Mouse (Mus musculus) megakaryocyte, embryonic 14.5 days (primary cell): ENCODE measurements around the gene Lyl1. TPM values are rescaled to one million over a fixed set of nuclear protein-coding genes. Genes with fewer than 3 reads are reported as not detected.
A peak's percentile ranks its signal among the peaks of the same experiment; 100 is the strongest.
"Not testable (repeated sequence)": the region's sequence is repeated elsewhere in the genome, so short reads cannot be mapped to it uniquely, and the experiment has no call there.

Source experiments
- H3K27me3 ChIP-seq: replicated peaks from 2 replicates; pipeline ENCODE3; 2012; ENCODE audit warnings: inconsistent platforms
- H3K36me3 ChIP-seq: replicated peaks from 2 replicates; pipeline ENCODE3; 2012; ENCODE audit warnings: low read length, inconsistent platforms, mixed read lengths
- H3K4me1 ChIP-seq: 2 replicates; pipeline ENCODE4 v1.6.1; 2012; ENCODE audit warnings: inconsistent platforms
- H3K4me3 ChIP-seq: replicated peaks from 2 replicates; pipeline ENCODE3; 2012; ENCODE audit warnings: moderate library complexity, mild to moderate bottlenecking, inconsistent platforms
- H3K9me3 ChIP-seq: 2 replicates; pipeline ENCODE4 v1.6.1; 2012; ENCODE audit warnings: inconsistent platforms
- FLI1 ChIP-seq: IDR thresholded peaks from 2 replicates; pipeline ENCODE4 v1.6.1; 2012; ENCODE audit warnings: low read length, inconsistent platforms, mixed read lengths
- GATA1 ChIP-seq: IDR thresholded peaks from 3 replicates; pipeline ENCODE4 v1.6.1; 2012; ENCODE audit warnings: mixed read lengths, low read length, inconsistent platforms, borderline replicate concordance
- polyA plus RNA-seq: library from polyadenylated mRNA; stranded (reverse); fragments of >175 nt; gene quantifications from 2 replicates; pipeline ENCODE4 v1.2.3, GENCODE M21; 2012; ENCODE audit warnings: low replicate concordance; ENCODE audit not compliant: insufficient read depth

Gene Lyl1
- polyA plus RNA-seq, 1 experiment = 347 TPM

DNA sequence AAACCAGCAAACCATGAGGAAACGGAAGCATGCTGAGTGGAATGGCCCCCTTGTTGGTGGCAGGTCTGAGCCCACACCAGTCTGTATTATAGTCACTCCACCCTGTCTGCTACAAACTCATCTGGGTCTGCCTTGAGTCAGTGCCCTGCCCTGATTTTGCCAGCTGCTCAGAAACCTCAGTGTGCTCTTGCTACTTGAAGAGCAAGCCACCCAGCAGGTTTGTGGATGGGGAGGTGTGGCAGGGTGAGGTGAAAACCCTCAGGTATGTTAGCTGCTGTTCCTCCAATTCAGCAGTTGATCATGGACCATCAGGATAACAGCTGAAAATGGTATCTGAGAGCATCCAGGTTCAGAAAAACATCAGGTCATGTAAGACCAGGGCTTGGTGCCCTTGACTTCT, 33.2 kb upstream of the Lyl1 start:
- Histone ChIP-seq H3K27me3 (no peaks in the 10 kb centered on the region), H3K36me3 (peaks cover 43% of the 10 kb centered on the region), H3K4me3 (no peak overlapping the region), H3K9me3 (no peaks in the 10 kb centered on the region), H3K4me1 (peaks cover 47% of the 10 kb centered on the region)
- TF ChIP-seq FLI1 = no peak

DNA sequence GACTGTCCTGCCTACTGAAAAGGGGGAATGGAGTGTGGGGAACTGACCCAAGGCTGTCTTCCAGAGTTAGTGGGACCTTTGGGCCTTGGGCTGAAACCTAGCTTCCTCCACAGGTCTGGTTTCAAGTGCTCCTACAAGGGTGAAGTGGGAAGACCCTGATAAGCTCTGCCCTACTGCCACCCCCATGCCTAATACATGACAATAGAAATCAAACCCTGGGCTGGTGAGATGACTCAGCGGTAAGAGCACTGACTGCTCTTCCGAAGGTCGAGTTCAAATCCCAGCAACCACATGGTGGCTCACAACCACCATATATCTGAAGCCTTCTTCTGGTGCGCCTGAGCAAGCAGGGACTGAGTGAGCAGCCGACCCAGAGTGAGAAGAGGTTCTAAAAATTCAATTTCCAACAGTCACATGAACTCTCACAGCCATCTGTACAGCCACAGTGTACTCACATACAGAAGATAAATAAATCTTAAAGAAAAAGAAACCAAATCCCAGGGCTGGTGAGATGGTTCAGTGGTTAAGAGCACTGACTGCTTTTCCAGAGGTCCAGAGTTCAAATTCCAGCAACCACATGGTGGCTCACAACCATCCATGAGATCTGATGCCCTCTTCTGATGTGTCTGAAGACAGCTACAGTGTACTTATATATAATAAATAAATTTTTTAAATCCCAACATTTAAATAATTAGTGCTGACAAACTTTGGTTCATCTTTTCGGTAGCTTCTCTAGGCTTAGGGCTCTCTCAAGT, 32.3 kb upstream of the Lyl1 start:
- H3K36me3 ChIP-seq = peaks cover 51% of the 10 kb centered on the region

DNA sequence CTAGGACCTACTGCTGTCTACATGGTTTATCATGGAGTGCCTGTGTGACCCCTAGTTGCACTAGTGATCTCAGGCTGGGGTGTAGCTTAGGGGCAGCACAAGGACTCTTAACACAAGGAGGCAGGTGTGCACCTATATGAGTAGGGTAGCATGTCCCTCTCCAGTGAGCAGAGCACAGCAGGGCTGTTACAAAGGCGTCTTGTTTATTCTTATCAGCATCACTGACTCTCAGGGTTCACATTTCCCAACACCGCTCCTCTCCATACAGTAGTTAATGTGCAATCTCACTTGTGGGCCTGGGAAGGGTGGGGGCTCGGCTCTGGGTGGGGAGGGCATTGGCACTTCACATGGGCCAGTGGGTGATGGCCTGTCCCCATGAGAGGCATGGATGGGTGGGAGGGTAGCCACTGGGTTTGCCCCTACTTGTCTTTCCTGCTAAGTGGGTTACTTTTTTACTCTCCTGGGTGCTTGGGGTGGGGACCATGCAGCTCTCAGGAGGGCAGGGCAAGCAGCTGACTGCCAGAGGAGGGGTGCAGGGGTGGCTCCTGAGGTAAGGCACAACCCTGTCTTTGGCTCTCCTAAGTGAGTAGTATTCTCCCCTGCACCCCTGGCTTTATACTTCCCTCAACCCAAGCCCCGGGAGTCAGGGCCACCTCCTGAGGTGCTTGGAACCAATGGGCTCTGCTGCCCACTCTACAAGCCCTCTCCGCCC, 30.8 kb upstream of the Lyl1 start:
- H3K27me3 ChIP-seq, H3K4me3 ChIP-seq, H3K9me3 ChIP-seq: not testable (repeated sequence)
- H3K36me3 ChIP-seq = peaks cover 65% of the 10 kb centered on the region
- H3K4me1 ChIP-seq = peaks cover 38% of the 10 kb centered on the region

More for the DNA sequence above, 32.3 kb upstream of the Lyl1 start:
- Histone ChIP-seq H3K4me1 (peaks cover 43% of the 10 kb centered on the region), H3K9me3 (no peaks in the 10 kb centered on the region), H3K27me3 (no peaks in the 10 kb centered on the region), H3K4me3 (no peak overlapping the region)
- no peak for TF ChIP-seq FLI1
- TF ChIP-seq GATA1 = no peak

DNA sequence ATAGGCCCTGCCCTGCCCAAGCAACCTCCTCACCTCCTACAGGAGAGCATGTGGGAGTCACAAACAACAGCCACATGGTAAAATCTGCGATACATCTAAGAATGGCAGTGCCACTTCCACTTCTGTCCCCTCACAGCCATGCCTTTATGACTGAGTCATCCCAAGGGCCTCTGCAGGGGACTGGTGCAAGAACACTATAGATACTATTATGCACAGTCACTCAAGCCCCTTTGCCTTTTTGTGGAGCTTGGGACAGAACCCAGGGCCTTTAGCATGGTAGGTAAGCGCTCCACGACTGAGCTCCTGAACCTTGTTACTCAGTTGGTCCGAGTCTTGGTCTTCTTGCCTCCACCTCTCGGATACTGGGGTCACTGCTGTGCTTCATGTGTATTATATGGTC, 24.0 kb upstream of the Lyl1 start:
- H3K36me3 ChIP-seq = peaks cover 78% of the 10 kb centered on the region
- peak overlapping the region; percentile 77 for H3K4me3 ChIP-seq
- TF ChIP-seq FLI1 (no peak), GATA1 (no peak)
- no peaks in the 10 kb centered on the region for H3K9me3 ChIP-seq
- peaks cover 68% of the 10 kb centered on the region for H3K4me1 ChIP-seq
- no peaks in the 10 kb centered on the region for H3K27me3 ChIP-seq

DNA sequence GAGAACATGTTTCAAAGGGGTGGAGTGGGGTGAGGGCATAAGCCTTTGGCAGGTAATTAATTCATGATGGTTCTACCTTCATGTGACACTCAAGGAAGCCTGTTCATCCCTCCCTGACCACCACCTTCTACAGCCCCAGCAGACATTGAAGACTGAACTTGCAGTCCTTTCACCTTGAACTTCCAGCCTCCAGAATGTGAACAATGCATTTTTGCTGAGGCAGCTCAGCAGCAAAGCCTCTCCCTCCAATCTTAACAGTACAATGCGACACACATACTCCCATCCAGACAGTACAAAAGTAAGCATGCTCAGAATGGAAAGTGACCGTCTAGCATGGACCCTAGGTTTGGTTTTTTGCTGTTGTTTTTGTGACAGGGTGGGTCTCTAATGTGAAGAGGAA, 19.8 kb upstream of the Lyl1 start:
- Histone ChIP-seq H3K4me1 (peaks cover 92% of the 10 kb centered on the region), H3K36me3 (peaks cover 67% of the 10 kb centered on the region), H3K27me3 (no peaks in the 10 kb centered on the region), H3K4me3 (no peak overlapping the region), H3K9me3 (no peaks in the 10 kb centered on the region)
- TF ChIP-seq FLI1 (no peak), GATA1 (no peak)

DNA sequence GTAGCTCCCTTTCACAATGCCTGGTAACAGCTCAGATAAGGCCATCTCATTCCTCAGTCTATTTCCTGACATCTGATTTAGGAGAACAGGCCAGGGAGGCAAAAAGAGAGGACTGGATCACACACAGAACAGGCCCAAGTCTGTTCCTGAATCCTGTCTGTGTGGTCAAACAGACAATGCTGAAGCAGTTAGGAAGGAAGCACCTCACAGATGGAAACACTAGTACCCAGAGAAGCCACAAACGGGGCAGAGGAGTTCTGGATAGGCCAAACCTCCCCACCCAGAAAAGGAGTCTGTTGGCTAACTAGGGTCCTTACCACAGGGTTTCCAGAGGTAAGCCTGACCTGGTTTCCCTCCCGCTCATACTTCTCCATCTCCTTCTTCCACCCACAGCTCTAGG, 19.0 kb upstream of the Lyl1 start:
- Histone ChIP-seq H3K4me1 (peaks cover 84% of the 10 kb centered on the region), H3K36me3 (peaks cover 61% of the 10 kb centered on the region), H3K9me3 (no peaks in the 10 kb centered on the region), H3K4me3 (peak overlapping the region; percentile 20), H3K27me3 (no peaks in the 10 kb centered on the region)
- TF ChIP-seq FLI1 (no peak), GATA1 (no peak)

DNA sequence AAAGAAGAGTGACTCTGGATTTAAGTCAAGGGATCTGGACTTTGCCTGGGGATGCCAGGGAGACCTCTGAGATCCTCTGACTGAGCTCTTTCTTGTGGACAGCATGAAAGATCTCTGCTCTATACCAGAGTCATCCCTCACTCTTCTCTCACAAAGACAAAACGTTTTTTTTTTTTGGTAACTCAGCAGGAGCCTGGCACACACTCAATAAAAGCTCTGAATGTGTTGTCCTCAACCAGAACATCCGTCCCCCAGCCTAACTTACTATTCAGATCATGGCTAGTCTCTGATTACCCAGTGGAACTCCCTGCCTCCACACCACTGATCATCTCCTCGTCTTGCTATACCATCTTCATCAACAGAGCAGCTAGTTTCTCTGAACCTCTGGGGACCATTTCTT, 16.7 kb upstream of the Lyl1 start:
- Histone ChIP-seq H3K9me3 (no peaks in the 10 kb centered on the region), H3K36me3 (peaks cover 50% of the 10 kb centered on the region), H3K4me3 (no peak overlapping the region), H3K4me1 (peaks cover 78% of the 10 kb centered on the region), H3K27me3 (no peaks in the 10 kb centered on the region)
- TF ChIP-seq GATA1 = no peak
- TF ChIP-seq FLI1 = no peak

DNA sequence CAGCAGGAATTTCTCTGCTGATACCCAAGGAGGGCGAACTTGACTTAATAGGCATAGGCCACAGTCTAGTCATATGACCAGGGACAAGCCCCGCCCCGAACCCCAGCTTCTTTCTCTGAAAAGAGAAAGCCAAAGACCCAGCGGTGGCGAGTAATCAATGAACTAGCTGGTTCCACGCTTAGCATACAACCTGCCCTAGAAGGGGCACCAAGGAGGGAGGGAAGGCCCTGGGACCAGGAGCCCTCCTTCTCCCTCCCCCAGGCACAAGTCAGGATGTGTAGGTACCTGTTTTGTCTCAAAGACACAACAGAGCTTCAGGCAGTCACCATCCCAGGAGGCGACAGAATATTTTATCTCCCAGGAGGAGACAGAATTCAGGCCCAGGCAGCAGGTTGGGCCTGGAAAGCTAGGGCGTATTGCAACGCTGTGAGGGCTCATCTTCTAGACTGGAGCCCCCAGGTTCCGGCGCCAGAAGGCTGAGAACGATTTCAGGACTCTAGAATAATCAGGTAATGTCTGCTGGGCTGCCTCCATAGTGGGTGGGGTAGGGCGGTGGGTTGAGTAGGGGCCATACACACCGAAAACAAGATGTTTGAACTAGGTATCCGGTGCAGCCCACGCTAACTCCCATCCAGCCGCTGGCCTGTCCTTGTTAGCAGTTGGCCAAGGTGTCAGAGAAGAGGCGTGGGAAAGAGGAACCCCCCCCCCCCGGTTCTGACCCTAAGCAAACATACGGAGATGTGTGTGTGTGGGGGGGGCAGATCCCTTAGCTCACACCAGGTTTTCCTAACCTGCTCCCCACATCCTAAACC, 14.9 kb upstream of the Lyl1 start, which contains the start of gene Trmt1:
Trmt1 (plus strand) TSS at position 117 of the 812 bp plus-strand sequence.
- TF ChIP-seq FLI1 (no peak), GATA1 (no peak)
- Histone ChIP-seq H3K36me3 (peaks cover 49% of the 10 kb centered on the region), H3K9me3 (no peaks in the 10 kb centered on the region), H3K4me1 (peaks cover 79% of the 10 kb centered on the region), H3K4me3 (peak within 1 kb of the TSS; percentile 93), H3K27me3 (no peaks in the 10 kb centered on the region)

DNA sequence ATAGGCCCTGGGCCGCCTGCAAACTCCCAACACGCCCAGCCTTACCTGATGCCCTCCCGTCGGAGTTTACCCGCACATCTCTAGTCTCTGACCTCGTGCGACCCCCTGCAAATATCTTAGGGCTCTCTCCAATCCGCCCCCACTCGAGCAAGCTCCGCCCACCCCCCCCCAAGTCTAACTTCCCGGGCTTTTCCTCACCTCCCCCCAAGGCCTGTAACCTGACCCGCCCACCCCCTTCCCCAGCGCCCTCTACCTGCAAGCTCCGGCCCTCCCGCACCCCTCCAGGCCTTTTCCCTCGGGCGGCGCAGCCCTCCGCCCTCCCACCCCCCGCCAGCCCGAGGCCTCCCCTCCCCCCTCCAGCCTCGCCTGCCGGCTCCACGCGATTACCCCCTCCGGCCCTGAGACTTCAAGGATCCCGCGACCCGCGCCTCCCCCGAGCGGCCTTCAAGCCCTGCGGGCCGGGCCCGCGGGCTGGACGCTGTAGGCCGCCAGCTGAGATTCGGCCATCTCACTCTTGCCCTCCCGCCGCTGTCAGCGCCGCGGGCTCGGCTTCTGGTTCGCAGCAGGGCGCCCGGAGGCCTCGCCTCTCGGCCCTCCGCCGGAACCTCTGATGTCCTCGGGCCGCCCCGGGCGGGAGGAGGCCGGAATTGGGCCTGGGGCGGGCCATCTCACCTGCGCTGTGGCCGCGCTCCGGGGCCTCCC, 14.1 kb upstream of the Lyl1 start:
- H3K9me3 ChIP-seq = no peaks in the 10 kb centered on the region
- H3K27me3 ChIP-seq = no peaks in the 10 kb centered on the region
- TF ChIP-seq FLI1 (no peak), GATA1 (no peak)
- peak overlapping the region; percentile 93 for H3K4me3 ChIP-seq
- peaks cover 46% of the 10 kb centered on the region for H3K36me3 ChIP-seq
- H3K4me1 ChIP-seq = peaks cover 73% of the 10 kb centered on the region

DNA sequence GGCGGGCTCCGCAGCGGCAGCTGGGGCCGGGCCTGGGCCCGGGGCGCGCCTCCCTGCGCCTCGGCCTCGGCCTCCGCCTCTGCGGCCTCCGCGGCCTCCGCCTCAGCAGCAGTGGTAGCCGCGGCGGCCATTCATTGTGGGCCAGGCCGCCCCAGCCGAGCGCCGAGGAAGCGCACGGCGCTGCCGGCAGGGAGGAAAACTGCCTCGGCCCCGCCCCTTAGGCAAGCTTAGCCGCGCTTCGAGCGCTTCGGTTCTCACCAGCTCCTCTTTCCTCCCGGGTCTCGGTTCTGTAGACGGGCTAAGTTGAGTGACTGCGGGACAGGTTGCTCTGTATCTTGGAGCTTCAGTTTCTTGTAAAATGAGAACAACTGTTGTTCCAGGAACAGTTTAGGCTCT, 13.6 kb upstream of the Lyl1 start, which contains the start of gene Nacc1:
Nacc1 (minus strand) TSS at position 158 of the 396 bp plus-strand sequence.
- Histone ChIP-seq H3K4me1 (peaks cover 73% of the 10 kb centered on the region), H3K4me3 (peak within 1 kb of the TSS; percentile 94), H3K9me3 (no peaks in the 10 kb centered on the region), H3K27me3 (no peaks in the 10 kb centered on the region), H3K36me3 (peaks cover 46% of the 10 kb centered on the region)
- TF ChIP-seq FLI1 = no peak
- TF ChIP-seq GATA1 = no peak
